Mouse (Mus musculus): Measurements from ENCODE around the gene Hs3st6.

- no peak for TF ChIP-seq POLR2A (IDR thresholded peaks at IDR 0.05; ENCODE audit: insufficient read depth, low read depth, low read length)
- TF ChIP-seq CTCF (IDR thresholded peaks at IDR 0.05; ENCODE audit: insufficient read depth, low read depth, low read length): no peak
Measured at GRCm38 (mm10) chr17:24707801-24708425, 44.9 kb upstream of the Hs3st6 start.
